Mouse (Mus musculus) embryonic fibroblast, embryonic 13.5 days (primary cell): ENCODE results near the gene Slc24a3. TPM values are rescaled to one million over a fixed set of nuclear protein-coding genes. Genes with fewer than 3 reads are reported as not detected.
A peak's percentile ranks its signal among the peaks of the same experiment; 100 is the strongest.

Source experiments
- H3K27ac ChIP-seq: 2 replicates; pipeline ENCODE4 v1.5.1; 2012; ENCODE audit warnings: low read length, control low read depth, inconsistent platforms; ENCODE audit not compliant: insufficient read depth
- H3K4me1 ChIP-seq: 2 replicates; pipeline ENCODE4 v1.6.1; 2011; ENCODE audit warnings: low read length; ENCODE audit not compliant: control insufficient read depth, insufficient read depth
- H3K4me3 ChIP-seq: 2 replicates; pipeline ENCODE4 v1.5.1; 2011; ENCODE audit warnings: mild to moderate bottlenecking, control low read depth, low read length; ENCODE audit not compliant: insufficient read depth
- CTCF ChIP-seq: IDR thresholded peaks from 2 replicates; pipeline ENCODE4 v1.5.1; 2011; ENCODE audit warnings: mild to moderate bottlenecking, control low read depth, low read length, moderate library complexity, borderline replicate concordance; ENCODE audit not compliant: insufficient read depth
- POLR2A ChIP-seq: IDR thresholded peaks from 2 replicates; pipeline ENCODE4 v1.6.1; 2011; ENCODE audit warnings: low read depth, mild to moderate bottlenecking, control low read depth, low read length, moderate library complexity
- polyA plus RNA-seq: library from polyadenylated mRNA; stranded (reverse); fragments of >200 nt; gene quantifications from 2 replicates; pipeline ENCODE4 v1.2.4, GENCODE M21; 2011; ENCODE audit warnings: low read depth; ENCODE audit not compliant: missing spikeins, insufficient read length

The Slc24a3 gene
- polyA plus RNA-seq, 1 experiment, result 9.5 TPM

- Histone ChIP-seq H3K4me3 (no peak overlapping the region), H3K4me1 (no peaks in the 10 kb centered on the region), H3K27ac (no peak overlapping the region)
- TF ChIP-seq POLR2A (no peak), CTCF (no peak)
Observed at GRCm38 (mm10) chr2:145468701-145469325, 301.3 kb downstream of the Slc24a3 start.

- TF ChIP-seq CTCF, result no peak
- no peak for TF ChIP-seq POLR2A
- no peaks in the 10 kb centered on the region for H3K4me1 ChIP-seq
- no peak overlapping the region for H3K4me3 ChIP-seq
- no peak overlapping the region for H3K27ac ChIP-seq
Observed at GRCm38 (mm10) chr2:145477484-145477883, 309.9 kb downstream of the Slc24a3 start.

GRCm38 (mm10) chr2:145479676-145480075, 312.1 kb downstream of the Slc24a3 start:
- Histone ChIP-seq H3K4me3 (no peak overlapping the region), H3K4me1 (no peaks in the 10 kb centered on the region), H3K27ac (no peak overlapping the region)
- TF ChIP-seq POLR2A (no peak), CTCF (no peak)

GRCm38 (mm10) chr2:145500231-145500630, 332.7 kb downstream of the Slc24a3 start:
- H3K4me3 ChIP-seq, result no peak overlapping the region
- no peak overlapping the region for H3K27ac ChIP-seq
- TF ChIP-seq CTCF (no peak), POLR2A (no peak)
- H3K4me1 ChIP-seq, result no peaks in the 10 kb centered on the region

- Histone ChIP-seq H3K4me3 (no peak overlapping the region), H3K4me1 (no peaks in the 10 kb centered on the region), H3K27ac (no peak overlapping the region)
- TF ChIP-seq CTCF, result no peak
- no peak for TF ChIP-seq POLR2A
Observed at GRCm38 (mm10) chr2:145501472-145501871, 333.9 kb downstream of the Slc24a3 start.

- TF ChIP-seq POLR2A (no peak), CTCF (no peak)
- Histone ChIP-seq H3K27ac (no peak overlapping the region), H3K4me1 (no peaks in the 10 kb centered on the region), H3K4me3 (no peak overlapping the region)
Observed at GRCm38 (mm10) chr2:145507702-145508101, 340.1 kb downstream of the Slc24a3 start.

GRCm38 (mm10) chr2:145510650-145511225, 343.2 kb downstream of the Slc24a3 start:
- TF ChIP-seq CTCF (no peak), POLR2A (no peak)
- Histone ChIP-seq H3K4me3 (no peak overlapping the region), H3K4me1 (no peaks in the 10 kb centered on the region), H3K27ac (no peak overlapping the region)

GRCm38 (mm10) chr2:145515956-145516355, 348.4 kb downstream of the Slc24a3 start:
- Histone ChIP-seq H3K4me3 (no peak overlapping the region), H3K27ac (no peak overlapping the region), H3K4me1 (no peaks in the 10 kb centered on the region)
- TF ChIP-seq CTCF (no peak), POLR2A (no peak)

GRCm38 (mm10) chr2:145517346-145517745, 349.8 kb downstream of the Slc24a3 start:
- no peak overlapping the region for H3K4me3 ChIP-seq
- peak; percentile 94 for TF ChIP-seq CTCF
- no peak for TF ChIP-seq POLR2A
- H3K27ac ChIP-seq, result no peak overlapping the region
- no peaks in the 10 kb centered on the region for H3K4me1 ChIP-seq

GRCm38 (mm10) chr2:145522017-145522416, 354.5 kb downstream of the Slc24a3 start:
- no peak for TF ChIP-seq CTCF
- TF ChIP-seq POLR2A, result no peak
- Histone ChIP-seq H3K27ac (no peak overlapping the region), H3K4me1 (no peaks in the 10 kb centered on the region), H3K4me3 (no peak overlapping the region)

- Histone ChIP-seq H3K4me1 (no peaks in the 10 kb centered on the region), H3K27ac (no peak overlapping the region), H3K4me3 (no peak overlapping the region)
- TF ChIP-seq CTCF (no peak), POLR2A (no peak)
Observed at GRCm38 (mm10) chr2:145523381-145523780, 355.8 kb downstream of the Slc24a3 start.
